Mouse (Mus musculus) bone marrow, adult 2 months (tissue): ENCODE results near the gene Bpi.

Source experiments
- CTCF ChIP-seq: fragments of 200-500 bp; IDR thresholded peaks from 2 replicates; pipeline ENCODE4 v1.5.1; 2011; ENCODE audit warnings: low read length, control low read depth; ENCODE audit not compliant: control insufficient read depth, insufficient read depth
- POLR2A ChIP-seq: fragments of 200-500 bp; IDR thresholded peaks from 2 replicates; pipeline ENCODE4 v1.6.1; 2011; ENCODE audit warnings: low read depth, mild to moderate bottlenecking, control low read depth, low read length, borderline replicate concordance; ENCODE audit not compliant: control insufficient read depth

DNA sequence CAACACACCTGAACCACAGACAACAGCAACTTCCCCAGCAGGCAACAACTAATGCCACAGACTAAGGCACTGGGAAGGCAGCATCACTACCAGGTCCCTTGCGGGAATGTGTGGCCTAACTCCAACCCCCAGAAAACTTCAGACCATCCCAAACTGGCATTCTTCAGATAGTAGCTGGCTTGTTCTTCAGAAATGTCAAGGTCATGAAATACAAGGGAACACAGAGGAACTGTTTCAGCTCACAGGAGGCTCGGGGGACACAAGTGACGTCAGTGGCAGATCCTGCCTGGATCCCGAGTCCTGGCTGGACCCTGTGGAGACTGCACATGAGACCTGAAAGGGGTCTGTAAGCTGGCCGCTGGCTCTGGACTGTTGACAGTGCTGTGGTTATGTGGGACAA is 4.1 kb upstream of the Bpi start:
- TF ChIP-seq CTCF = no peak
- TF ChIP-seq POLR2A = no peak
